Mouse (Mus musculus) hindbrain, embryonic 11.5 days (tissue): Measurements from ENCODE around the gene Tapbpl. TPM values are rescaled to one million over a fixed set of nuclear protein-coding genes. Genes with fewer than 3 reads are reported as not detected.

Experiments used
- ATAC-seq: fragments of 200-750 bp; cut with Nextera tagmentation; 2 replicates; pipeline ENCODE4 v1.8.0; 2017; ENCODE audit warnings: mild to moderate bottlenecking, moderate TSS enrichment, moderate library complexity; ENCODE audit not compliant: low FRiP score
- DNase-seq: peaks from one replicate; pipeline ENCODE4 v3.0.0-alpha.2; 2015; ENCODE audit warnings: low spot score
- H3K27ac ChIP-seq: fragments of 300-500 bp; sonication (generic); 2 replicates; pipeline ENCODE4 v1.5.1; 2014; ENCODE audit warnings: mild to moderate bottlenecking, low read depth, low read length
- H3K27me3 ChIP-seq: fragments of 300-500 bp; sonication (generic); 2 replicates; pipeline ENCODE4 v1.6.1; 2014; ENCODE audit warnings: mild to moderate bottlenecking, low read length, moderate library complexity, mixed read lengths; ENCODE audit not compliant: control insufficient read depth, insufficient read depth
- H3K36me3 ChIP-seq: fragments of 300-500 bp; sonication (generic); 2 replicates; pipeline ENCODE4 v1.6.1; 2014; ENCODE audit warnings: mild to moderate bottlenecking, low read length, moderate library complexity, mixed read lengths; ENCODE audit not compliant: control insufficient read depth, insufficient read depth
- H3K4me1 ChIP-seq: fragments of 300-500 bp; sonication (generic); replicated peaks from 2 replicates; pipeline ENCODE4 v1.6.1; 2014; ENCODE audit warnings: low read length, mixed read lengths; ENCODE audit not compliant: control insufficient read depth, insufficient read depth
- H3K4me2 ChIP-seq: fragments of 300-500 bp; sonication (generic); replicated peaks from 2 replicates; pipeline ENCODE4 v1.6.1; 2014; ENCODE audit warnings: mild to moderate bottlenecking, low read depth, low read length
- H3K4me3 ChIP-seq: fragments of 300-500 bp; sonication (generic); 2 replicates; pipeline ENCODE4 v1.5.1; 2014; ENCODE audit warnings: low read depth, low read length
- H3K9ac ChIP-seq: fragments of 300-500 bp; sonication (generic); 2 replicates; pipeline ENCODE4 v1.6.1; 2014; ENCODE audit warnings: low read depth, low read length
- H3K9me3 ChIP-seq: fragments of 300-500 bp; sonication (generic); 2 replicates; pipeline ENCODE4 v1.6.1; 2016; ENCODE audit warnings: low read length; ENCODE audit not compliant: control insufficient read depth
- WGBS: fragments of 180-500 bp; shearing (Covaris S2); extraction: QIAGEN DNeasy Blood & Tissue Kit; methylation state at CpG from one replicate; pipeline ENCODE4 v1.1.7; 2014; 5-methylcytosine and 5-hydroxymethylcytosine counted together
- polyA plus RNA-seq: library from polyadenylated mRNA; unstranded; fragments of >200 nt; fragmentation: Nextera tagmentation; extraction: Ambion mirVana; gene quantifications from 2 replicates; pipeline ENCODE4 v1.2.1, GENCODE M21; 2014

Tapbpl gene
- polyA plus RNA-seq, 1 experiment from 2014 or later = 2.2 TPM

DNA sequence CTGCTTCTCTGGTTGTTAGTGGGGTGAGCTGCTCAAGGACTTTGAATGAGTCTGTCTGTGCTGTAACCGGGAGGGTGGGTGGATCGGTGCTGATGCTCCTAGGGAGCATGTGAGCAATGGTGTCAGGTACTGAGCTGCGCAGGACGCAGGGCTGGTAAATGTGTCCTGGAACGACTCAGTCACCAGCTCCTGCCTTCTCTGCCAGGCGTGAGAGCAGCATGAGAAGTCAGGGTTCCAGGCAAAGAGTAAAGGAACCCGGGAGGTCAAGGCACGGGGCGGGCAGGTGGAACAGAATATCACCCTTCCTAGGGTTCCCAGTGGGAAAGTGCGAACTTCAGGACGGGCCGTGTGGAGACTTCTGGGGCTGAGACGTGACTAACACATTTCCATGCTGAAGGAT, 34.4 kb upstream of the Tapbpl start:
- 72% methylated on average over 13 of the region's 13 CpGs for WGBS
- Histone ChIP-seq H3K27ac (no peak overlapping the region), H3K9ac (no peak overlapping the region), H3K4me1 (no peaks in the 10 kb centered on the region), H3K4me2 (no peak overlapping the region), H3K27me3 (0 out of 2 replicates have a peak, but pooled peaks cover 2% of the 10 kb centered on the region), H3K36me3 (no peaks in the 10 kb centered on the region), H3K9me3 (no peaks in the 10 kb centered on the region), H3K4me3 (no peak overlapping the region)
- no peak for DNase-seq
- ATAC-seq = no peak

DNA sequence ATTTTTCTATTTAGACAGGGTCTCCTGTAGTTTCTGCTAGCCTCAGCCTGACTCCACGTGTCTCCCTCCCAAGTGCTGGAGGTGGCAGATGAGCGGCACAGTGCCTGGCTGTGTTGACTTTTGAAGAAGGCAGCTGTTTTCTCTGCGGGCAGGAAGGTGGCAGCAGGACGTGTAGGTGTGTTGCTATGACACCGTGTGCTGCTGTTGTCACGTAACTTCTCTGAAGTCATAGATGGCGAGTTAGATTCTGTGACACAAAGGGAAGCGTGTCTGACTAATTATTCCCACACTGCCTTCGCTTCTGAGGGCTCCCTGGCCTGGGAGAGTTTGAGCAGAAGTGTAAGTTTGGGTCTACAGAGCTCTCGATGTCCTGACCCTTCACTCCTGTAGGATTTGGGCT, 33.6 kb upstream of the Tapbpl start:
- Histone ChIP-seq H3K27me3 (no peaks in the 10 kb centered on the region), H3K4me1 (no peaks in the 10 kb centered on the region), H3K36me3 (no peaks in the 10 kb centered on the region), H3K9me3 (no peaks in the 10 kb centered on the region), H3K9ac (no peak overlapping the region), H3K4me2 (no peak overlapping the region), H3K4me3 (no peak overlapping the region), H3K27ac (no peak overlapping the region)
- ATAC-seq (no peak), DNase-seq (no peak)
- 56% methylated on average over 10 of the region's 10 CpGs for WGBS

DNA sequence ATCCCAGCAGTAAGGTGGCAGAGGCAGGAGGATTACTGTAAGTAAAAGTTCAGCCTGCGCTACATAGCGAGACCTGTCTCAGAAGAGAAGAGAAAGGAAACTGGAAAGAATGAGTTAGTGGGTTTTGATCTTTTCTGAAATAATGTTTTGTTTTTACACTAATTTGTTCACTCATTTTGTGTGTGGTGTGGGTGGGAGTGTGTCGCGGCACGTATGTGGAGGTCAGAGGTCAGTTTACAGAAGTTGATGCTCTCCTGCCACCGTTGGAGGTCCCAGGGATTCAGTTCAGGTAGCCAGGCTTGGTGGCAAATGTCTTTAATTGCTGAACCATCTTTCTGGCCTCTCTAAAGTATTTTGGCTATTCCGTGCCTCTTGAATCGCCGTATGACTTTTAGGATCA, 32.6 kb upstream of the Tapbpl start:
- ATAC-seq = no peak
- DNase-seq = no peak
- H3K27ac ChIP-seq = no peak overlapping the region
- H3K4me2 ChIP-seq = no peak overlapping the region
- no peaks in the 10 kb centered on the region for H3K9me3 ChIP-seq
- H3K36me3 ChIP-seq = no peaks in the 10 kb centered on the region
- no peaks in the 10 kb centered on the region for H3K4me1 ChIP-seq
- no peaks in the 10 kb centered on the region for H3K27me3 ChIP-seq
- H3K4me3 ChIP-seq = no peak overlapping the region
- H3K9ac ChIP-seq = no peak overlapping the region
- WGBS = 88% methylated on average over 9 of the region's 9 CpGs

DNA sequence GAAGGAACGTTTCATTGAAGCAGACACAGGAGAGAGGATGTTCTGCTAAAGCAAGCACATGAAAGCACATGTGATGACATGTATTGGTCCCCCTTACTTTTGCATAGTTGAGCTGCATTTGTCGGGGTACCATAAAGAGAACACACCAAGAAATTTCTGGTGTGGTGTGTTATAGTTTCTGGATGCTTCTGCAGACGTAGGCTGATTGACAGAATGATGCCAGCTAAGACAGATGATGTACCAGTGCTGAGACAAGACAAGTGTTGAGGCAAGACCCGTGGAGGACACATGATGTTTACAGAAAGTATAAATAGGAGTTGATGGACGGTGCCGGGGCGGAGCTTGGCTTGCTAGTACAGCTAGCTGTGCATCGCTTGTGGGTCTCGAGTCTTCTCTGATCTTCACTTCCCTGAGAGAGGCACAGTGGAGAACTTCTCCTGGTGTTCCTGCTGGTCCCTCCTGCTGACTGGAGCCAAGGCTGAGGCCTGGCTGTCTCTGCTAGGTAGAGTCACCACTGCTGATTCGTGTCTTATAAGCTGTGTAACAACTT, 28.4 kb upstream of the Tapbpl start:
- H3K9ac ChIP-seq = no peak overlapping the region
- H3K27me3 ChIP-seq = no peaks in the 10 kb centered on the region
- no peak overlapping the region for H3K4me2 ChIP-seq
- WGBS = 79% methylated on average over 10 of the region's 10 CpGs
- no peaks in the 10 kb centered on the region for H3K9me3 ChIP-seq
- H3K27ac ChIP-seq = no peak overlapping the region
- H3K4me3 ChIP-seq = no peak overlapping the region
- H3K36me3 ChIP-seq = no peaks in the 10 kb centered on the region
- DNase-seq = no peak
- no peaks in the 10 kb centered on the region for H3K4me1 ChIP-seq
- no peak for ATAC-seq

DNA sequence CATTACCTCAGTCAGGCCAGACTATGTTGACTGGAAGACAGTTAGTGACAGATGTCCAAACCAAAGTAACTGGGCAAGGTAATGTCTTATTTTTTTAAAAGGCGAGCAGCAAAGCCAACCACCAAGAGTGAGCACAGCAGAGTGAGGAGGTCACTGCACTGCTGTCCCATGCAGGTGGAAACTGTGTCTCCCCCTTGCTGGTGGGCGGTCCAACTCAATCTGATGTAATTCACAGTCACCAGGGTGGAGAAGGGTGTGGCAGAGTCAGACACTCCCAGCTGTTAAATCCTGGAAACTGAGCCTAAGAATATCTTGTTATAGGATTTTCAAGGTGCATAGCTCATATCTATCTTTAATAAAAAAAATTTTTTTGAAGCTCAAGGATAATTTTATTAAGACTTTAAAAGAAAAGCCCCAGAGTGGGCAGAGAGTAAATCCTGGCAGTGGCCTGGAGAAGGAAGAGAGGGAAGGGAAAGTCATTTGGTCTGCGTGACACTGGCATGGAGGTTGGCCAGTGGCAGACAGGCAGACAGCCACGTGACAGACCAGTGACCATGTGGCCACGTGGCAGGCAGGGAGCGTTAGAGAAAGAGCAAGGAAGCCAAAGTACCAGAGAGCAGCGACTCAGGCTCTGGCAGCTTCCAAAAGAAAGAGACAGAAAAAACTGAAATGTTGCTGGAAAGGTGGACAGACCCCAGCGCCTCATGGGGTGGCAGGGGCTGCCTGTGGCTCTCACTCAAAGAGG, 24.7 kb upstream of the Tapbpl start:
- Histone ChIP-seq H3K4me2 (no peak overlapping the region), H3K4me3 (no peak overlapping the region), H3K27me3 (no peaks in the 10 kb centered on the region), H3K36me3 (no peaks in the 10 kb centered on the region), H3K9ac (no peak overlapping the region), H3K27ac (no peak overlapping the region), H3K9me3 (no peaks in the 10 kb centered on the region), H3K4me1 (no peaks in the 10 kb centered on the region)
- ATAC-seq = no peak
- DNase-seq = no peak
- 84% methylated on average over 8 of the region's 8 CpGs for WGBS

DNA sequence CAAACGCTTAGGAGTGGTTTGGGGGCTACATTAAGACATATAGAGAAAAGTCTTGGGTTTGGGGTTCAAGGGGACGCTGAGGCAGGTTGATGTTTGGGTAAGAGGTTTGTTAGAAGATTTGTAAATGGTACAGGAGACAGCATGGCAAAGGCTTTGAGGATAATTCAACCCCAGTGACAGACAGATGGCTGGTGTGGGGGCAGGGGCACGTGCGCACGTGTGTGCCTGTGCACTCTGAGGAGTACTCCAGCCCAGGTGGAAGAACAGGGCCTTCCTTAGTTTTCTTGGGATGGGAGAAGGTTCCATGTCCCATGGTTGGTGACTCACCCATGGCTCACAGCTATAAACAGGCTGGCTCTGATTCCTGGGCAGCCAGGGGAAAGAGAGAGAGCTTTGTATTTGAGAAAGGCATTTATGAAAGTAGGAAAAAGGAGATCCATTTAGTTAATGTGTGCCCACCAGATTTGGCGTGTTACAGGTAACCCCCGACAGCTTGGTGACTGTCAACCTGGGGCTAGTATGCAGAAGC, 23.9 kb upstream of the Tapbpl start:
- ATAC-seq (no peak), DNase-seq (no peak)
- no peaks in the 10 kb centered on the region for H3K36me3 ChIP-seq
- no peaks in the 10 kb centered on the region for H3K4me1 ChIP-seq
- WGBS = 79% methylated on average over 7 of the region's 7 CpGs
- no peak overlapping the region for H3K4me3 ChIP-seq
- no peaks in the 10 kb centered on the region for H3K9me3 ChIP-seq
- no peak overlapping the region for H3K27ac ChIP-seq
- H3K9ac ChIP-seq = no peak overlapping the region
- no peaks in the 10 kb centered on the region for H3K27me3 ChIP-seq
- H3K4me2 ChIP-seq = no peak overlapping the region

DNA sequence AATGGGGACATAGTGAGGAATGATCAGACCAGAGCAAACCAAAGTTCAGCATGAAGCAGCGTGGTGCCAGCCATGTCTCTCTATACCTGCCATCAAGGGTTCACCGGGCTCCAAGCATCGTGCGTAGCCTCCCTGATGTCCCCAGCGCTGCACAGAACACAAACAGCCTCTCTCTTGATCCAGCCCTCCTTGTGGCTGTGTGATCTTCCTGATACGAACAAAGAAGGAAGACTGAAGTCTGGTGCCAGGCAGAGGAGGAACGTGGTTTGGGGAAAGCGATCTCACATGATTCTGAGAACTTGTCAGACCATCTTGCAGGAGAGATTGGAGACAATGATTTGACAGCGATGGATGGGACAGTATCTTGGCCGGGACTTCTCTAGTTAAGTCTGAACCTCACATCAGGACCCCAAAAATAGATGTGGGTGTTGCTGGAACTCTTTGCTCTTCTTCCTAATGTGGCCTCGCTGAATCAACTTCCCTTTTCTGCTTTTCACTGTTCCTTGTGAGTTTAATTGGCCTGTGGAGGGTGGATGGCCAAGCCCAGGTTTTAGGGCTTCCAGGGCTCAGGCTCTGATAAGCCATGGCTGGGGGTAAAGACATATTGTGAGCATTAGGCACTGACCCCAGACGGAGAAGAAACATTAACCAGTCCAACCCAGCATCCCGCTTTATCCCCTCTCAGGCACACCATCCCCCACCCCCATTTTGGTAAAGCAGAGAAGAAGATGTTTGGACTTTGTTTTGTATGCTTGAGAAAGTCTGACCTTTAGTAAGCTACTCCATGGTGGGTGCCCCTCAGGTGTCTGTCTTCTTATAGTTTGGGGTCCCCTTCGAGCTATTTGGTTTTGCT, 22.4 kb upstream of the Tapbpl start:
- Histone ChIP-seq H3K9ac (no peak overlapping the region), H3K4me2 (no peak overlapping the region), H3K9me3 (no peaks in the 10 kb centered on the region), H3K4me3 (no peak overlapping the region), H3K27me3 (no peaks in the 10 kb centered on the region), H3K27ac (no peak overlapping the region), H3K4me1 (no peaks in the 10 kb centered on the region), H3K36me3 (no peaks in the 10 kb centered on the region)
- 78% methylated on average over 14 of the region's 14 CpGs for WGBS
- DNase-seq = no peak
- ATAC-seq = no peak

DNA sequence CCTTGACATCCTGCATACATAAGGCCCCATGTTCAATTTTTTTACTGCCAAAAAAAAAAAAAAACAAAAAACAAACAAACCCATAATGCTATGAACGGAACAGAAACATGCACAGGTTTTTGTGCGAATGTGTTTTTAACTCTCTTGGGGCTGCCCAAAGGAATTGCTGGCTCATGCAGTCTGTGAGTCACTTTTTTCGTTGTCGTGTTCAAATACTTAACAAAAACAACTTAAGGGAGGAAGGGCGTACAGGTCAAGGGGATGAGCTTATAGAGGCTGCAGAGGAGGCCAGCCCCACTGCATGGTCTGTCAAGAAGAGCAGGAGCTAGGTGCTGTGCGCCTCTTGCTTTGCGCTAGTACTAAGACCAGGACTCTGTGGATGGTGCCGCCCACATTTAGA, 21.1 kb upstream of the Tapbpl start:
- no peak overlapping the region for H3K4me2 ChIP-seq
- H3K4me1 ChIP-seq = no peaks in the 10 kb centered on the region
- WGBS = 89% methylated on average over 8 of the region's 8 CpGs
- ATAC-seq = no peak
- no peak overlapping the region for H3K9ac ChIP-seq
- H3K4me3 ChIP-seq = no peak overlapping the region
- H3K9me3 ChIP-seq = no peaks in the 10 kb centered on the region
- DNase-seq = no peak
- no peak overlapping the region for H3K27ac ChIP-seq
- no peaks in the 10 kb centered on the region for H3K27me3 ChIP-seq
- H3K36me3 ChIP-seq = no peaks in the 10 kb centered on the region
